Comparison of ENCODE assay signal across 29 mouse cellular contexts in the genomic region with DNA sequence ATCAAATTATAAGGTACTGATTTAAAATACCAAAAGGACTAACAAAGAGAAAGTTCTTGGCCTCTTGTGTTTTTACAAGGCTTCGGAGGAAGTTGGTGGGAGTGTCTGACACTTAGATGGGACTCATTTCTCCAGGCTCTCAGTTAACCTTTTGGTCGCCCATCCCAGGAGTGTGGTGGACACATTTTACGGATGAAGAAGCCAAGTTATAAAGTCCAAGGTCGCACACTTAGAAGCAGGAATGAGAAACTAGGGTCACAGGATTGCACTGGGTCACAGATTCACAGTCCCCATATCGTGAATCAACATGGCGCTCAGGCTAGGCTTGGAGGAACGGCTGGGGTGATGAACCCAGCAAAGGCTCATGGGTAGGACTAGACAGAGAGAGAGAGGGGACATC. TPM values are rescaled to one million over a fixed set of nuclear protein-coding genes. Genes with fewer than 3 reads are reported as not detected.
DNase-seq lines count a peak whose midpoint lies in the region; ATAC-seq and TF ChIP-seq lines count a peak whose summit lies in the region.
"Had no signal": no experiment of that assay in that cellular context is flagged by ENCODE, and none has a peak within 500 bp of the region (broad histone marks: within the 10 kb centered on the region; RNA-seq: fewer than 3 reads in every experiment).

No protein-coding gene starts in this region.

- peaks cover 10% of the 10 kb centered on the region; the same call in 1 of the 2 replicates for H3K27me3 ChIP-seq in hindbrain, embryonic 10.5 days (ENCODE audit: insufficient read depth, poor library complexity, severe bottlenecking)
- H3K27me3 ChIP-seq in hindbrain, embryonic 16.5 days (replicated peaks; ENCODE audit: control insufficient read depth, insufficient read depth, low read length) = no peaks in the 10 kb centered on the region; the same call in 1 of the 2 replicates
- peaks cover 32% of the 10 kb centered on the region for H3K27me3 ChIP-seq in liver, embryonic 12.5 days (replicated peaks)
- H3K27me3 ChIP-seq in liver, postnatal 0 days (ENCODE audit: insufficient read depth, low read length) = no peaks in the 10 kb centered on the region
- no peaks in the 10 kb centered on the region for H3K27me3 ChIP-seq in intestine, embryonic 16.5 days (replicated peaks; ENCODE audit: control insufficient read depth, insufficient read depth, low read length)
- H3K27me3 ChIP-seq: limb, embryonic 12.5 days; Patski; stomach, embryonic 15.5 days had no signal

- peaks cover 39% of the 10 kb centered on the region for H3K4me1 ChIP-seq in hindbrain, embryonic 10.5 days (replicated peaks)
- peaks cover 5% of the 10 kb centered on the region for H3K4me1 ChIP-seq in hindbrain, embryonic 16.5 days (ENCODE audit: control insufficient read depth, insufficient read depth, low read depth, low read length)
- peaks cover 13% of the 10 kb centered on the region for H3K4me1 ChIP-seq in liver, embryonic 12.5 days
- peaks cover 3% of the 10 kb centered on the region for H3K4me1 ChIP-seq in liver, postnatal 0 days (ENCODE audit: insufficient read depth)
- peaks cover 20% of the 10 kb centered on the region for H3K4me1 ChIP-seq in intestine, embryonic 16.5 days (ENCODE audit: control insufficient read depth, insufficient read depth, low read length)

- H3K4me3 ChIP-seq in hindbrain, embryonic 10.5 days = no peak overlapping the region
- no peak overlapping the region for H3K4me3 ChIP-seq in hindbrain, embryonic 16.5 days (ENCODE audit: low read length)
- no peak overlapping the region for H3K4me3 ChIP-seq in liver, embryonic 12.5 days
- no peak overlapping the region for H3K4me3 ChIP-seq in liver, postnatal 0 days (ENCODE audit: low read depth, low read length)
- no peak overlapping the region for H3K4me3 ChIP-seq in intestine, embryonic 16.5 days (ENCODE audit: low read length)

- no peaks in the 10 kb centered on the region for H3K36me3 ChIP-seq in hindbrain, embryonic 10.5 days
- H3K36me3 ChIP-seq in hindbrain, embryonic 16.5 days (ENCODE audit: control insufficient read depth, insufficient read depth, low read length) = no peaks in the 10 kb centered on the region
- no peaks in the 10 kb centered on the region for H3K36me3 ChIP-seq in liver, embryonic 12.5 days
- no peaks in the 10 kb centered on the region for H3K36me3 ChIP-seq in liver, postnatal 0 days (replicated peaks; ENCODE audit: insufficient read depth, low read length)
- H3K36me3 ChIP-seq in intestine, embryonic 16.5 days (ENCODE audit: control insufficient read depth, insufficient read depth, low read length) = no peaks in the 10 kb centered on the region
- H3K36me3 ChIP-seq: hindbrain, embryonic 13.5 days; limb, embryonic 12.5 days; neural tube, embryonic 15.5 days; stomach, embryonic 15.5 days had no signal

- H3K27ac ChIP-seq in hindbrain, embryonic 10.5 days = 0 out of 2 replicates have a peak overlapping the region, but pooled peaks have one; percentile 36
- no peak overlapping the region for H3K27ac ChIP-seq in hindbrain, embryonic 16.5 days (ENCODE audit: low read depth, low read length)
- H3K27ac ChIP-seq in liver, embryonic 12.5 days = no peak overlapping the region
- no peak overlapping the region for H3K27ac ChIP-seq in liver, postnatal 0 days (ENCODE audit: low read depth)
- peak overlapping the region; percentile 62 for H3K27ac ChIP-seq in intestine, embryonic 16.5 days (ENCODE audit: low read length)
- H3K27ac ChIP-seq: hindbrain, embryonic 13.5 days; left cerebral cortex, adult 2 months; limb, embryonic 12.5 days; neural tube, embryonic 15.5 days; stomach, embryonic 15.5 days had no signal

- no peaks in the 10 kb centered on the region for H3K9me3 ChIP-seq in hindbrain, embryonic 10.5 days
- H3K9me3 ChIP-seq in hindbrain, embryonic 16.5 days (ENCODE audit: control insufficient read depth, low read length) = no peaks in the 10 kb centered on the region
- H3K9me3 ChIP-seq in liver, embryonic 12.5 days (replicated peaks) = no peaks in the 10 kb centered on the region
- H3K9me3 ChIP-seq in liver, postnatal 0 days (ENCODE audit: low read length) = no peaks in the 10 kb centered on the region
- no peaks in the 10 kb centered on the region for H3K9me3 ChIP-seq in intestine, embryonic 16.5 days (ENCODE audit: control insufficient read depth, low read length)
- H3K9me3 ChIP-seq: hindbrain, embryonic 13.5 days; limb, embryonic 12.5 days; neural tube, embryonic 15.5 days; stomach, embryonic 15.5 days had no signal

- 86% methylated on average over 7 of the region's 7 CpGs for WGBS in hindbrain, embryonic 10.5 days
- WGBS in hindbrain, embryonic 16.5 days = 82% methylated on average over 7 of the region's 7 CpGs
- 72% methylated on average over 7 of the region's 7 CpGs for WGBS in liver, embryonic 12.5 days (ENCODE audit: insufficient replicate concordance)
- WGBS in liver, postnatal 0 days (ENCODE audit: insufficient replicate concordance) = 81% methylated on average over 7 of the region's 7 CpGs
- 73% methylated on average over 7 of the region's 7 CpGs for WGBS in intestine, embryonic 16.5 days

- no peak for TF ChIP-seq CTCF in liver, postnatal 0 days (IDR thresholded peaks at IDR 0.05; ENCODE audit: low read depth)

- no peak for ATAC-seq in hindbrain, embryonic 16.5 days
- no peak for ATAC-seq in liver, embryonic 12.5 days
- no peak for ATAC-seq in liver, postnatal 0 days
- ATAC-seq in intestine, embryonic 16.5 days = no peak
- ATAC-seq: forebrain, embryonic 14.5 days; Patski had no signal

- H3K4me2 ChIP-seq in hindbrain, embryonic 16.5 days (ENCODE audit: low read length) = no peak overlapping the region
- H3K4me2 ChIP-seq in liver, embryonic 12.5 days = peak overlapping the region; percentile 67; the same call in 1 of the 2 replicates
- no peak overlapping the region for H3K4me2 ChIP-seq in liver, postnatal 0 days (ENCODE audit: low read depth, low read length)
- H3K4me2 ChIP-seq in intestine, embryonic 16.5 days (ENCODE audit: low read depth, low read length) = peak overlapping the region; percentile 54; the same call in 1 of the 2 replicates

- no peak overlapping the region for H3K9ac ChIP-seq in hindbrain, embryonic 16.5 days (ENCODE audit: low read depth, low read length)
- no peak overlapping the region for H3K9ac ChIP-seq in liver, embryonic 12.5 days
- H3K9ac ChIP-seq in liver, postnatal 0 days (replicated peaks) = no peak overlapping the region
- H3K9ac ChIP-seq in intestine, embryonic 16.5 days (ENCODE audit: low read depth, low read length) = peak overlapping the region; percentile 56; the same call in 1 of the 2 replicates
- H3K9ac ChIP-seq: hindbrain, embryonic 13.5 days; stomach, embryonic 15.5 days had no signal

- no peak for TF ChIP-seq EP300 in liver, postnatal 0 days (IDR thresholded peaks at IDR 0.05; ENCODE audit: low read depth)

- DNase-seq in hindbrain, embryonic 10.5 days (ENCODE audit: low spot score) = no peak
- no peak for DNase-seq in liver, postnatal 0 days
- DNase-seq in kidney, postnatal 25 days = peak; percentile 35 to 54
- no peak for DNase-seq in cerebellum, adult 11-12 months
- DNase-seq in cerebellum, adult 18-20 months = no peak
- DNase-seq: adrenal gland, postnatal 14 days; cerebellum, adult 11 months; heart, adult 18-20 months; heart, postnatal 36 days; lung, embryonic 14.5 days; lung, postnatal 14 days; midbrain, embryonic 14.5 days; right cerebral cortex, postnatal 25 days; thymus, adult 18-20 months; thymus, postnatal 36 days had no signal

RNA-seq across cellular contexts. Expression of a gene that starts 2.1 kb away (rescaled TPM):
- not detected in 2 replicates for polyA plus RNA-seq in hindbrain, embryonic 10.5 days (2016; fragmentation: Nextera tagmentation; extraction: Ambion mirVana)
- 0.90 and 0.99 TPM in 2 replicates for polyA plus RNA-seq in hindbrain, embryonic 16.5 days (2015; fragmentation: Nextera tagmentation; extraction: Ambion mirVana)
- polyA plus RNA-seq in liver, embryonic 12.5 days (2016; fragmentation: Nextera tagmentation; extraction: Ambion mirVana) = 0.11 and 0.18 TPM in 2 replicates
- 0.02 and 0.11 TPM in 2 replicates for polyA plus RNA-seq in liver, postnatal 0 days (2015; fragmentation: Nextera tagmentation; extraction: Ambion mirVana)
- polyA plus RNA-seq in intestine, embryonic 16.5 days (2015; fragmentation: Nextera tagmentation; extraction: Ambion mirVana) = 0.88 and 1.1 TPM in 2 replicates
- polyA plus RNA-seq: erythroblast, embryonic 14.5 days; heart, embryonic 11.5 days; lung, embryonic 14.5 days had no signal

RNA-seq across cellular contexts. Expression of a gene that starts 33.6 kb away (rescaled TPM):
- not detected in 2 replicates for polyA plus RNA-seq in hindbrain, embryonic 10.5 days (2016; fragmentation: Nextera tagmentation; extraction: Ambion mirVana)
- not detected in 2 replicates for polyA plus RNA-seq in hindbrain, embryonic 16.5 days (2015; fragmentation: Nextera tagmentation; extraction: Ambion mirVana)
- polyA plus RNA-seq in liver, embryonic 12.5 days (2016; fragmentation: Nextera tagmentation; extraction: Ambion mirVana) = 0.19 and 0.37 TPM in 2 replicates
- polyA plus RNA-seq in liver, postnatal 0 days (2015; fragmentation: Nextera tagmentation; extraction: Ambion mirVana) = 0.25 and 0.39 TPM in 2 replicates
- polyA plus RNA-seq in intestine, embryonic 16.5 days (2015; fragmentation: Nextera tagmentation; extraction: Ambion mirVana) = 6.6 and 7.9 TPM in 2 replicates
- polyA plus RNA-seq: cortical plate, adult 2 months; forebrain, embryonic 14.5 days; heart, embryonic 11.5 days; heart, embryonic 16.5 days; hindbrain, embryonic 13.5 days; limb, embryonic 12.5 days; lung, embryonic 14.5 days; midbrain, embryonic 14.5 days; neural tube, embryonic 15.5 days; Patski had no signal

Comparison
In these comparisons a context has a peak if more than half of its experiments do, and no peak if none do; other contexts are left out.
1. H3K27ac ChIP-seq: peak in hindbrain, embryonic 10.5 days (single experiment) and intestine, embryonic 16.5 days (single experiment); none in hindbrain, embryonic 16.5 days (single experiment), liver, embryonic 12.5 days (single experiment) and liver, postnatal 0 days (single experiment).
2. H3K4me2 ChIP-seq: peak in liver, embryonic 12.5 days (single experiment) and intestine, embryonic 16.5 days (single experiment); none in hindbrain, embryonic 16.5 days (single experiment) and liver, postnatal 0 days (single experiment).
3. DNase-seq: peak in kidney, postnatal 25 days (2 of 2); none in hindbrain, embryonic 10.5 days (single experiment), liver, postnatal 0 days (single experiment), cerebellum, adult 11-12 months (single experiment) and cerebellum, adult 18-20 months (0 of 2).